Mouse (Mus musculus): Measurements from ENCODE around the gene Map3k20.
A peak's percentile ranks its signal among the peaks of the same experiment; 100 is the strongest.

The Map3k20 gene

DNA sequence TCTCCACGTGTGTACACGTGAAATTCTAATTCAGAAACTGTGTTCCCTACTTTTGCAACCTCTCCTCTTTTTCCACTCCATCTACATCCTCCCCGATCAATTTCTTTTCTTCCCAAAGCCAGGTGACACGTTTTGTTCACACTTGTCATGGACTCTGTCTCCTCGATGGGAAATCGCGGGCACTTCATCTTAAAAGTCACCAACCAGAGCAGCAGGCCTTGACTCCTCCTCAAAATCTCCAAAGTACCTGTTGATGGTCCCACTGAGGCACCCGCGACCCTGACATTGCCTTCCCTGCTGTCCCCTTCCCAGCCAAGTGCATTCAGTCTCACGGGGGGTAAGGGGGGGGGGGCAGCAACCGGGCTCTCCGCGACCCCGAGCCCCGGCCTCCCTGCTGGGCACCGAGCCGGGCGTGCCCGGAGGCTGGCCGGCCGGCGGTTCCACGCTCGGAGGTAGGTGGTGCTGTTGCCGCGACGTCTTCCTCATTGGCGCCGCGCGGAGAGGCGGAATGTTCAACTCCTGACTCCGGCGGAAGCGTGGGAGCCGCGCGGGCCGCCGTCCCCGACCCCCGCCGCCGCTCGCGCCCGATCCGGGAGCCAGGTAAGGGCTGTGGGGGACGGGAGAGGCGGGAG is at the start of gene Map3k20:
Gene Map3k20, plus strand, starts transcription at position 382 of the 632 bp plus-strand sequence.
- DNase-seq (ENCODE audit: low spot score in 2 of 2) = peak; percentile 24 to 28

DNA sequence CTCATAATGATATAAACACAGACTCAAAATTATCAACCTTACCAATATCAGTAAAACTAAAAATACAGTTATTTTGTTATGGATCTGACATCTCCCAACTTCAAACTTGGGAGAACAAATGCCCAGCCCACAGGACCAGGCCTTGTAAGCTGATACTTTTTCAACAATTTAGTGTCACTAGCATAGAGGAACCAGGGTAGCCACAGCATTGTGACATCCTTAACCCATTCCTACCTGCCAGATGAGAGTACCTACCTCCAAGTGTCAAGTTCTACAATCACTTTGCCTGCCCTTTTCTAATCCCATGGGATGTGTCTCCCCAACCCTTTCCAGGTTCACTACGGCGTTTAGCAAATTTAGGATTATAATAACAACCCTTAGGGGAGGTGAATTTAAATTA is 47.0 kb upstream of the Map3k20 start:
- DNase-seq (ENCODE audit: low spot score in 2 of 2) = no peak

DNA sequence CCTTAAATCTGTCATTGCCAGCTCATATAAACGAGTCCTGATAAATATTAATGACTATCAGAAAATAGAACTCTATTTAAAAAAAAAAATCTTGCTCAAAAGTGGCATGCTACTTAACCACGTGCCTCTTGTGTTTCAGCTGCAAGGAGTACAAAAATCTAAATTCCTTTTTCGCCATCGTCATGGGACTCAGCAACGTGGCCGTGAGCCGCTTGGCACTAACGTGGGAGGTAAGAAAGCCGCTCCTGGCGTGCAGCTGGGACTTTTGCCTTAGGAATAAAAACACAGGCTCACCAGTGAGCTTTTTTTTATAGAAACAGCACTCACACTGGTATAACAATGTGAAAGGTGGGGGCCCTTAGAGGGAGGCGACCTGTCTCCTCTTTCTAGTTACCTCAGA is 46.5 kb upstream of the Map3k20 start:
- DNase-seq (ENCODE audit: low spot score in 2 of 2) = peak in 1 of 2 experiments; percentile 58

DNA sequence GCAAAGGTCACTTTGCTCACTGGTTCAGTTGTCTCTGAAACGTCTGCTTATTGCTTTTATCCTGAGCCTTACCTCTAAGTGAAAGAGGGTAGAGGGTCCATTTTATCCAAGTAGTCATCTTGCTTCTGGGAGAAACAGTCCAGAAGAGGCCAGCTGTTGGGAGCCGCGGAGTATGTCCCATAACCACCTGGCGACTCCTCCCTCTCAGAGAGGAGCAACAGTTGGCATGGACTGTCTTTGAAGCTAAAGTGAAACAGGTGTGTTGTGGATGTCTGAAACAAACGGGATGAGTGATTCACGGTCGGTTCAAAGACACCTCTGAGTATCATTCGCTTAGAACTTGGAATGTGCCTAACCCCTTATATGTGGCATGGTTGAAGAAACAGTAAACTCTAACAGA is 46.0 kb upstream of the Map3k20 start:
- DNase-seq (ENCODE audit: low spot score in 2 of 2) = no peak

DNA sequence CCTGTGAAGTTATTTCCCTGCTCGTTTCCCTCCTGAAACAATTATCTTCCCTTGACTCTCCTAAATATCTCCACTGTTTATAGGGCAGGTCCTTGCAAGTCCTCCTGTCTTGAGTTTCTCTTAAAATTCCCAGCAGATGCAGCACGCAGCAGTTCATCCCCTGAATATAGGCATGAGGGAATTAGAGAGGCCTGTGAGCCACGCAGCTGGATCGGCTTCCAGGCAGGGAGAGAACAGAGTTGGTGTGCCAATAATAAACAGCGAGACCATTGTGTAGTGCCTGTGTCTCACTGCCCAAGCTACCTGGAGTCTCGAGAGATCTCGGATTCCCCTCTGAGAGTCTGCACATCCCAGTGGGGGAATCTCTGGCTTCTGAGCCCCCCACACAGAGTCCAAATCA is 45.4 kb upstream of the Map3k20 start:
- no peak for DNase-seq (ENCODE audit: low spot score in 2 of 2)

DNA sequence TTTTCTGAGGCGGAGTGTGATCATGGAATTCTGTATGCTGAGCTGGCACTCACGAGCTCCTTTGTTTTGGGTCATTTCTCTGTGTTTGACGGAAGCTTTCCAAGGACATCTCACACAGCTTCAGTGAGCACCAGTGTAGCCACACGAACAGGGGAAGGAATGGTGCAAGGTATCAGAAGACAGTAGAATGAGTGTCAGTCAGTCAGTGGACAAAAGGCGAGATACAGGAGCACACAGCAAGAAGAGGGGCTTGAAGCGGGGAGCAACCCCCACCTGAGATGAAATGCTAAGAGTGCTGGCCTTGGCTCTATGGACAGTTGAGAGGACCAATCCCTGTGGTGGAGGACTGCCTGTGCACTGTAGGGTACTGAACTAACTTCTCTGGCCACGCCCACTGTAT is 44.7 kb upstream of the Map3k20 start:
- DNase-seq (ENCODE audit: low spot score in 2 of 2) = no peak

DNA sequence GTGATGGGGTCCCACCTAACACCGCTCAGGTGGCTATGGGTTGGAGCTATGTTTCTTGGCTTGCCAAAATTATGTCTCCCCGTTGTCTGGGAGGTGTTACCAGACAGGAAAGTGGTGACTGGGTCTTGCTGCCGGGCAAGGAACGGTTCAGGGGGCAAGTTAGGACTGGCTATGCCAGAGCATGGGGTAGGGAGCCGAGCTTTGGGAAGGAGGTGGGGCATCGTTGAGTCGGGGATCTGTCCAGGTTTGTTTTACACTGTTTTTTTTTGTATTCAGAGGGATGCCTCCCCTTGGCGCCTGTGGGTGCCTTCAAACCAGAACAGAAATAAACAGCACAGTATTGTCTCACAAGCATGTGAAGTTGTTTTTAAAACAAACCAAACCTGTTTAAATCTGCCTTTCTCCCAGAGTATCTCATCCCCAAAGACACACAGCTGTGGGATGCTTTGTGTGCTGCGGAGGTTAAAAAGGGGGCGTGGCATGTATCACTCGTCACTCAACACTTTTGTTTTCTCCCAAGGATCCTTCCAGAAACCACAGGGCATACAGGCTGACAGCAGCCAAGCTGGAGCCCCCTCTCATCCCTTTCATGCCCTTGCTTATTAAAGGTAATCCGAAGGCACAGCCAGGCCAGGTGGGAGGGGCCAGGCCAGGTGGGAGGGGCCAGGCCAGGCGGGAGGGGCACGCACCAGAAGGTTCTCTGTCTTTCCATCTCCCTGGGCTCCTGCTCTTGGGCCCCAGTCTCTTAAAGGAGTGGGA is 43.5 kb upstream of the Map3k20 start:
- no peak for DNase-seq (ENCODE audit: low spot score in 2 of 2)

DNA sequence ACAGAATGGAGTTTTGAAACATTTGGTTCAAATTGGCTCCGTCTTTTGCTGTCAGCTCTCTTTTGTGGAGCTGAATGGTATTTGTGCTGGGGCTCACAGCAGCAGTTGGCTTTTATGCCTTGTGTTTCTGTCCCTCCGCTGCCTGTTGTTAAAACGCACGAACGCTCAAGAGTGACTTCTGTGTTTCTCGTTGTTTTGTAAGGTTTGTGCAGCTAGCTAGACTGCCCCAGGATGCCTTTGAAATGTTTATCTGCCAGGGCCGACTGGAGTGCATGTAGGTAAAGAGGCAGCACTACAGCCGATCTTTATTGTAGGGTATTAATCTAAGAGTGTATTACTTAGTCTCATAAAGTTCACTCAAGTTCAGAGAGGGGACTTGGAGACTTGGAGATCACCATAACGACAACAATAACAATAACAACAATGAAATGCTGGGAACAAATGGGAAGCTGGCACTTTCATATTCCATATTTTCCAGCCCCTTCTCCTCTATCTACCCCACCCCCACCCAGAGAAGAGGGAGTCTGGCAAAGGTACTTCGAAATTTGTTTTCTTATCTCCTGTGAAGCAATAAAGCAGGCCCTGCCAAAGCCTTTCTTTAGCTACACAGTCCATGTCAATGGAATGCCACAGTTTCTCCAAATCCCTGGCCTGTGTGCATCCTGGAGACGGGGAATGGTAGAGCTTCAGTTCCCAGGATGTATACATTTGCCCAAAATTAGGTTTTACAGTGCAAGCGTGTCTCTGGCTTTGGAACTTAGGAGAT is 42.3 kb upstream of the Map3k20 start:
- DNase-seq (ENCODE audit: low spot score in 2 of 2) = no peak

DNA sequence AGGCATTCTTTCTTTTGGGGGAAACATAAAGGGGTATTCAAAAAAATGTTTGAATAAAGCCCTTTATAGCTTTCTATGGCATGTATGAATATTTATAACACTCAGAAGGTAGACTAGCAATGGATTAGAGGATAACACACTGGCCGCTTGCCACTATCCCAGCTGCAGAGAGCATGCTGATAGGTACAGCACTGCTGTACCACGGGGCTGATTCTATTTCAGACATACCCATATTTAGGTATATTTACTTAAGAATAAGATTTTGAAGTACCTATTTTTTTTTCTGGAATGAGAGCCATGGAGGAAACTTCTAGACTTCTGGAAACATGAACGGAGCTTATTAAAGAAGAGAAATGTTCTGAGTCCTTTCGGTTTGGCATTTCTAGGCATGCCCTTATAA is 39.8 kb upstream of the Map3k20 start:
- no peak for DNase-seq (ENCODE audit: low spot score in 2 of 2)

DNA sequence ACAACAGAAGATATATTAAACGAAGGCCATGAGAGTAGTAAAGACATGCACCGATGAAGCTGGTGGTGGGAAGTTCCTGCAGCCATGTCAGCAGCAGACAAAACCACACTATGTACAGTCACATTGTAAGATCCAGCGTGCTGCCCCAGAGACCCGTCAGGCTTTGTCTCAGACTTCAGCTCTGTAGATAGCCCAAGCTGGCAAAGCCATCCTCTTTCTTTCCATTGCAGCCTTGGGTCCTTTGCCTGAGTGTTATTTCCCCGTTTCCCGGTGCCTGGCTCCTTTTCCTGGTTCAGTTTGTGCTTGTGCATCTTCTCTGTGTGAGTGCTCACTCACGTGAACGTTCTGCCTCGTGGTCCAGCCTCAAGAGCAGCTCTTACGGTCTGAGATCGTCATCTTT is 39.1 kb upstream of the Map3k20 start:
- DNase-seq (ENCODE audit: low spot score in 2 of 2) = no peak

DNA sequence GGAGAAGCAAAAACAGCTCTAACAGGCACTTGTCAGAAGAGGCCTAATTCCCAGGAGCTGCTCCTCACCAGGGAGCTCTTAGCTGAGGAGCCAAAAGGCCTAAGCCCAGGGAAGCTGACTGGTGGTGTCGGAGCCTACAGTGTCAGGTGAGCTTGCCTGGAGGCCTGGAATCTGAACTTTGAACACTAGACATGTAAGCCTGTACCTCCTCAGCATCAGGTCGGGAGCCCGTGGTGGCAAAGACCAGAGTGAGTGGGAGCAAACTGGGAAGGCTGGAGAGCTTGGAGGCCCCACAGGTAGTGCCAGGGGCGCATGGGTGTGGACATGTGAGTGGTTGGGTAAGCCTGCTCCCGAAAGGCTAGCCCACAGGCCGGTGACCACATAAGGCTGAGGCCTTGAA is 37.6 kb upstream of the Map3k20 start:
- DNase-seq (ENCODE audit: low spot score in 2 of 2) = no peak

DNA sequence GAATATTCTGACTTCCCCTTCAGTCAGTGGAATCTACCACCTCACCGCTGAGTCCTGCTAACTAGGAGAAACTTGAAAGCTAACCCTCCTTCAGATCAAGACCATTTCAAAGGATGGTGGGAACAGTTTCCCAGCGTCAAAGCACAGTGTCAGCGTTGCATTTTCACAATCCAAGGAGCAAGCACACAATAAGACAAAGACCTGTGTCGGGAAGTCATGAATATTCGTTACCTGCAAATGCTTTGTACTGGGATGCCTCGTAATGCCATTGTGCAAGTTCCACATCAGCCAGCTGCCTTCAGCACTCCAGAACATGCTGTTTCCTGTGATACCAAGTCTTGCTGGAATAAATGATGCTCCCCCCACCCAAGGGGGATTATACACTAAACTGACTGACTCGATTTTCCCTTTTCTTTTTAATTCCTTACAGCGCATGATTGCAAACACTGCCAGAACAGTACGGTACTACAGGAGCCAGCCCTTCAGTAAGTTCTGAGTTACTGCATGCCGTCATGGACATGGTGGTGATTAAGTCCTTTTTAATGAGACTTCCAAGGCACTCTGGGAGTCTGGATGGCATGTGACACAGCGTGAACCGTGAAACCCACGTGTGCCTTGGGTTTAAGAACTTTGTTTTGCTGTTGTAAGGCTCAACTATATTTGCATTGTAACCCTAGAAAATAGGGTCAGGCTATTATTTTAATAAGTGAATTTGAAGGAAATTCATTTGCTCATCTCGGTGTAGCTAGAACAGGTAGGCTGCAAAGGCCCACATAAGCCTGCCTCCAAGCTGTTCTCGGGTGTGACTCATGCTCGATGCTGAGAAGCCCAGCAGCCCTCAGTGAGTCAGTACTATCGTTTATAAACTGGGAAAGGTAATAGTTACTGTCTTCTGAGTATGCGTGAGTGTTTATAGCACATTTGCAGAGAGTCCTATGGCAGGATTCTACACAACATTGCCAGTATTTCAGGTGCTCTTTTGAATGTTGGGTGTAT is 32.6 kb upstream of the Map3k20 start:
- peak in 1 of 2 experiments; percentile 26 for DNase-seq (ENCODE audit: low spot score in 2 of 2)

DNA sequence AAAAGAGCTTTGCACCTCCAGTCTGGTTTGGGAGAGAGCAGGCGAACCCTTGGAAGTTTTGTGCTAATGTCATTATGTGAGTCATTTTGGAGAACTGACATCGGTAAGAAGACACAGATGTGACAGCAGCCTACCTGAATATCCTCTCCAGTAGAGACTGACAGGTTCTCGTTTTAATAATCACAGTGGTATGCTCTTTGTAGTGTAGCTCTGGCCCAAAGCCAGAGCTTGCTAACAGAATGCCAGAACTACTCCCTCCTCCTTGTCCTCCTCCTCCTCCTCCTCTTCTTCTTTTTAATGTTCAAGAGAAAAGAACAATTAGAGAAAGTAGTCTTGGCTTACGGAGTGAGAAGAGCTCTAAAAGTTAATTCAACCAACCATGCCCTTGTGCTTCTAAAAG is 31.6 kb upstream of the Map3k20 start:
- DNase-seq (ENCODE audit: low spot score in 2 of 2) = no peak

DNA sequence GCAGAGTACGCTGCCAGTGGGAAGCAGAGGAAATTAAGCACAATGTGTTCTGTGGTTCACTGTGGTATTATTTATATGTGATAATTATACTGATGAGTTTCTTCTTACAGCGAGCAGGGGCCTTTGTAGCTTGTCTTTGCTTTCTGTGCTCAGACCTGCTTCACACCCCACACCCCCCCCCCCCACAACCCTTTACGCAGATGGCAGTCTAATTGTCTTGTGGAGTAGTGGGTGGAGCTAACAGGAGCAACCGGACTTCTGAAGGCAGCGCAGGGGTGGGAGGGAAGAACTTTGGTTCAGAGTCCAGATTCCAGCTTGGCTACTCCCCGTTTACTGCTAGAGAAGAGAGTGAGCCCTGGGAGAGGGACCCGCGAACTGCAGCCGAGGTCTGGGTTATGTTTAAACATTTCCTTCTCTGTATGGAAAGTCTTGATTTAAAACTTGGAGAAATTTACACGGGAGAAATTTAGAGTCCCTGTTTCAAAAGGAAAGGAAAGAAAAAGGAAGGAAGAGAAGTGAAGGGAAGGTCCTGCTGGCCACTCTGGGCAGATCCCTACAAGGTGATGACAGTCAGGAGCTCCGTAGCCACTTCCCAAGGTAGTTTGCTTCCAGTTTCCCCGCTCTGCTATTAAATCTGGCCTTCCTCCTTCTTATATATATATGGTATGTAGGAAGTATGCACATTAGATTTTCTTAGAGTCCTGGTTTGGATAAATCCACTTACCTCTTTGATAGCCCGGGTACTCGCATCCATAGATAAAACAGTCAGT is 30.4 kb upstream of the Map3k20 start:
- DNase-seq (ENCODE audit: low spot score in 2 of 2) = no peak

DNA sequence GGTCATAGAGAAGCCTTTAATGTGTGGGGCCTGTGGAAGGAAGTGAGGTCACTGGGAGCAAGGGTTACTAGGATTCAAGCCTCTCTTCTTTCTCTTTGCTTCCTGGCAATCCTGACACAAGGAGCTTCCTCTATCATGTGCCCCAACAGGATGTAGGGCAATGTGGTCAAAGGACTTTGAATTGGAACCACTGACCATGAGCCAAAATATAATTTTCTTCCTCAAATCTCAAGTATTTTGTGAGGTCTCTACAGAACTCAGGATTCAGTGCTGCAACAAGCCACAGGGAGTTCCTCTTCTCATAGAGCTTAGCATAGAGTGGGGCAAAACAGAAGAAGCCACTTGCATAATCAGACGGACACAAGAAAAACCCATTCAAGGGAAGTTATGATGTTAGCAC is 24.7 kb upstream of the Map3k20 start:
- no peak for DNase-seq (ENCODE audit: low spot score in 2 of 2)

DNA sequence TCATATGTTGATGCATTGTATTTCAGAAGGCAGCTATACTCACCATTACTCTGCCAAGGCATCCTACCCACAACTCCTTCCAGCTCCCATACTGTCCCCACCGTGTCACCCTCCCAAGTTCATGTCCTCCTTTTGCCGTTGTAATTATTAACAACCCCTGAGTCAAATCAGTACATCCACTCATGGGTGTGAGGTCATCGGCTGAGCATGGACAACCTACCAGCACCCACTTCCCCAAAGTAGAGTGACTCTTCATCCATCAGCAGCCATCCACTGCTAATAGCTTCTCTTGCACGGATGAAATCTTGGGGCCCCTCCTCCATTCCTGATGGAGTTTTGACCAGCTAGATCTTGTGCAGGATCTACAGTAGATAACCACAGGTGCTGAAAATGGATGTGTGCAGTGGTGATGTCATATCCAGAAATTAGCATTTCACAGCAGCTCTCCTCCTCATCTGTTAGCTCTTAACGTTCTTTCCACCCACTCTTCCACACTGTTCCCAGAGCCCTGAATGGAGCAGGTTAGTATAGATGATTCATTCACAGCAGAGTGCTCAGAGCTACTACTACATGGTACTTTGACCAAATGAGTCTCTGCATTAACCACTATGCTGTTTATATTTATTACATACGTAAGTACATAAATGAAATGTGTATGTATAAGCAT is 22.5 kb upstream of the Map3k20 start:
- DNase-seq (ENCODE audit: low spot score in 2 of 2) = peak in 1 of 2 experiments; percentile 47

DNA sequence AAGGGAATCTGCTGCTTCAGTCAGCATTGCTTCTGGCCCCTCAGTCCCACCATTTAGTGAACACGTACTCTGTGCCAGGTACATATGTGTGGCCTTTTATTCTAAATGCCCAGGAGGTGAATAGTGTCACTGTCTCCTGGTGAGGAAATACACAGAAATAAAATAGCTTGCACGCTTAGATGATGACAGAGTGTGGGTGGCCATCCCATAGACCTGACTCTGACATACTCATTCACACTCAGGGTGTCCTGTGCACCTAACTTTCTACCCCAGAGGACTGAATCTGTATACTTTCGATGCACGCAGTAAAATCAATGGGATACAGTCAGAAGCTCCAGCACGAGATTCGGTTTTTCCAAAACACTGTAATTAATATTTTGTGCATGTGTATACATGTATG is 18.0 kb upstream of the Map3k20 start:
- DNase-seq (ENCODE audit: low spot score in 2 of 2) = no peak

DNA sequence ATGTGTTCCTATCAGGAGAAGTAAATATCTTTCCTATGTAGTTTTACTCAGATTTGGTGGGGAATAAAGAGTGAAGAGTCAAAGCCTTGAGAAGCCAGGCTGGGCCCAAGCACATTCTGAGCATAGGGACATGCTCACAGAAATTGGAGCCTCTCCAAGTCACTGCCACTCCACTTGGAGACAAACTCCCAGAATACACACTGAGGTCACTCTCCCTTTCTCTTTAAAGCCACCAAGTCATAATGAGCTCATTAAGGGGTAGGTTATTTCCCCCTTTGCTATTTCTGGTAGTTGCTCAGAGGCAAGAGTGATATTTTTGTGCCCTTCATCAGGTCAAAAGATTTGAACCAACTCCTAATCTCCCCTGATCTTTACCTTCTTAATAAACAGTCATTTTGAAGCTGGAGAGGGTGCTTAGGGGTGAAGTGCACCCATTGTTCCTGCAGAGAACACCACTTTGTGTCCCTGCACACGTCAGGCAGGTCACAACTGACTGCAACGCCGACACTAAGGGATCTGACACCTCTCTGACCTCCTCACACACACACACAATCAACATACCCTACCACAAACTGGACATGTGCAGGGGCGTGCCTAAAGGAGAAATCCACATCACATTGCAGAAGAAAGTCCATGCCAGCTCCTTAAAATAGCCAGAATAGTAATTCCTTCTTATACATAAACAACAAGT is 15.6 kb upstream of the Map3k20 start:
- no peak for DNase-seq (ENCODE audit: low spot score in 2 of 2)

DNA sequence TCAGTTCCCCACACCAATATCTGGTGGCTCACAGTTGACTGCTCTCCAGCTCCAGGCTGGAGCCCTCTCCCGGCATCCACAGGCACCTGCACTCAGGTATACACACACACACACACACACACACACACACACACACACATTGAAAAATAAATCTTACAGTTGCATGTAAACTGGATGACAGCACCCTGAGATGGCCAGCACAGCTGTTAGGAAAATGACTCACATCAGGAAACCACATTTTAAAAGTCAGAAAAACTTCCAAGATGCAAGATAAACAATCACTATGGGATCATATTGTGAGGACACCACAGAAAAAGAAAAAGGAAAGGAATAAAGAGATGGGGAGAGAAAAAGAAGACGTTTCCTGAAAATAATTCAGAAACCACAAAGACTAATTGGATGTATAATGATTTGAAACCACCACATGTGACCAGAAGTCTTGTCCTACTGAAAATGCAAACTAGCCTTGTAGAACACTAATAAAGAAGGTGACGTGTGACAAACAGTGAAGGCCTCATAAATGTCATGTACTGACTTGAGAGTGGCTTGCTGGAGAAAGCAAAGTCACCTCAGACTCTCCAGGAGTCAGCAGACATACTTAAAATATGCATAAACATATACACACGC is 7.1 kb upstream of the Map3k20 start:
- DNase-seq (ENCODE audit: low spot score in 2 of 2) = no peak
